Mouse (Mus musculus): ENCODE results near the gene Olfr802.

Gene Olfr802

GRCm38 (mm10) chr10:129688069-129688468, at the start of gene Olfr802:
Gene Olfr802 (minus strand): TSS chr10:129688169.
- DNase-seq (ENCODE audit: low read depth, low spot score), result no peak

- DNase-seq (ENCODE audit: low read depth, low spot score), result no peak
Observed at GRCm38 (mm10) chr10:129729275-129729674, 41.3 kb upstream of the Olfr802 start, which contains the start of gene Olfr805. Gene Olfr805 (minus strand): TSS chr10:129729375.

- DNase-seq (ENCODE audit: low read depth, low spot score), result no peak
Observed at GRCm38 (mm10) chr10:129702910-129703309, 14.9 kb upstream of the Olfr802 start, which contains the start of gene Olfr804. Gene Olfr804 (plus strand): TSS chr10:129703210.

- DNase-seq (ENCODE audit: low read depth, low spot score), result no peak
Observed at GRCm38 (mm10) chr10:129694186-129694585, 6.2 kb upstream of the Olfr802 start, which contains the start of gene Olfr803. Gene Olfr803 (minus strand): TSS chr10:129694286.

GRCm38 (mm10) chr10:129673765-129674164, 14.2 kb downstream of the Olfr802 start, which contains the start of gene Olfr801:
Gene Olfr801 (minus strand): TSS chr10:129673865.
- no peak for DNase-seq (ENCODE audit: low read depth, low spot score)

- no peak for DNase-seq (ENCODE audit: low read depth, low spot score)
Observed at GRCm38 (mm10) chr10:129657394-129657793, 30.6 kb downstream of the Olfr802 start, which contains the start of gene Olfr800. Gene Olfr800 (plus strand): TSS chr10:129657694.

GRCm38 (mm10) chr10:129651763-129652162, 36.2 kb downstream of the Olfr802 start:
- DNase-seq (ENCODE audit: low read depth, low spot score), result no peak

GRCm38 (mm10) chr10:129637184-129637583, 50.8 kb downstream of the Olfr802 start, which contains the start of gene Olfr799:
Gene Olfr799 (plus strand): TSS chr10:129637484.
- DNase-seq (ENCODE audit: low read depth, low spot score), result no peak

GRCm38 (mm10) chr10:129627834-129628233, 60.1 kb downstream of the Olfr802 start, which contains the start of gene Olfr798:
Gene Olfr798 (minus strand): TSS chr10:129627934.
- DNase-seq (ENCODE audit: low read depth, low spot score), result no peak
